Mouse (Mus musculus): ENCODE measurements around the gene G3bp2.

Gene G3bp2

GRCm38 (mm10) chr5:92101601-92102000, 18.1 kb upstream of the G3bp2 start:
- no peak for DNase-seq (ENCODE audit: low read depth, low spot score)

DNA sequence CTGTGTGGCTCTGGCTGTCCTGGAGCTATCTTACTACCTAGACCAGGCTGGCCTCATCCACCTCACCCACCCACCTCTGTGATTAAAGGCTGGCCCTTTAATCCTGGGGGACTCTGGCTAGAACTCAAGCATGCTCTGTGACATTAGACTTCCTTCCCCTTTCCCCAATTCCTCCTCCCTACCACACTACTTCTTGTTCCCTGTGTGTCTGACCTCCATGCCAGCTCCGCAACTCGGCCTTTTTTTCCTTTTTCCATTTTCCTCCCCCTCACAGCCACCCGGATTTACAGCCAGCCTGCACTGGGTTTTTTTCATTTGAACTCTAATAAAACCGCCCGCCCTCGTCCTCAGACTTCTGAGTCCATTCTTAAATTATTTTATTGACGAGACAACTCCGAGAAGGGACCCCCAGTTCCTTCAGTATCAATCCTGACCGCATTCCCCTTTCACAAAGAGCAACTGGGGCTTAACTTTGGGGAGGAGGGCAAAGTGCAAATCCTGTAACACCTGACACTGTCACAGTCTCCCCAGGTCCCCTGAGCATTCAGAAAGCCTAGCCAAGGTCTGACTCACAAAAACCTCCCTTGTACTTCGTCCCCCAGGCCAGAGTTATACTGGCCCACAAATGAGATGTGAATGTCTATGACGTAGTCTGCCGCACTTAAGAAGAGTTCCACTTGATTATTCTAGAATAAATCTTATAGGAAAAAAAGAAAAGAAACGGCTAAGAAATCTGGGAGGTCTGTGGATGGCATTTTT, 15.0 kb upstream of the G3bp2 start:
- no peak for DNase-seq (ENCODE audit: low read depth, low spot score)

- no peak for DNase-seq (ENCODE audit: low read depth, low spot score)
Observed at GRCm38 (mm10) chr5:92097779-92098178, 14.3 kb upstream of the G3bp2 start.

DNA sequence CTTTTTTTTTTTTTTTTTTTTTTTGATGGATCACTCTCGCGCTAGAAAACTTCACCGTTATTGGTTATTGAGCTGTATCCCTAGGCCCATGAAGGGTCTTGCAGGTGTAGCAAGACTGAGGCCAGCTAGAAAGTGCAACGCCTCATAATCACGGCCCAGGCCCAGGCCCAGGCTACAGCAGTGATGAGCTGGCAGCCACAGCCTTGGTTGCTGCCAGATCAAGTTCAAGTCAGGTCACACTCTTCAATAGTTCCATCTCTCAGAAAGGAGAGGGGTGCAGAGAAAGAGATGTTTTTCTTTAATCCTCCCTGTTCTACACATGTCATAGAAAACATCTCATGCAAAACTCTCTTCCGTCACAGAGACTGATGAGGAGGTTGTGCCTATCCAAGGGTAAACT, 13.3 kb upstream of the G3bp2 start:
- no peak for DNase-seq (ENCODE audit: low read depth, low spot score)

GRCm38 (mm10) chr5:92094062-92094415, 10.5 kb upstream of the G3bp2 start:
- DNase-seq (ENCODE audit: low read depth, low spot score): no peak

DNA sequence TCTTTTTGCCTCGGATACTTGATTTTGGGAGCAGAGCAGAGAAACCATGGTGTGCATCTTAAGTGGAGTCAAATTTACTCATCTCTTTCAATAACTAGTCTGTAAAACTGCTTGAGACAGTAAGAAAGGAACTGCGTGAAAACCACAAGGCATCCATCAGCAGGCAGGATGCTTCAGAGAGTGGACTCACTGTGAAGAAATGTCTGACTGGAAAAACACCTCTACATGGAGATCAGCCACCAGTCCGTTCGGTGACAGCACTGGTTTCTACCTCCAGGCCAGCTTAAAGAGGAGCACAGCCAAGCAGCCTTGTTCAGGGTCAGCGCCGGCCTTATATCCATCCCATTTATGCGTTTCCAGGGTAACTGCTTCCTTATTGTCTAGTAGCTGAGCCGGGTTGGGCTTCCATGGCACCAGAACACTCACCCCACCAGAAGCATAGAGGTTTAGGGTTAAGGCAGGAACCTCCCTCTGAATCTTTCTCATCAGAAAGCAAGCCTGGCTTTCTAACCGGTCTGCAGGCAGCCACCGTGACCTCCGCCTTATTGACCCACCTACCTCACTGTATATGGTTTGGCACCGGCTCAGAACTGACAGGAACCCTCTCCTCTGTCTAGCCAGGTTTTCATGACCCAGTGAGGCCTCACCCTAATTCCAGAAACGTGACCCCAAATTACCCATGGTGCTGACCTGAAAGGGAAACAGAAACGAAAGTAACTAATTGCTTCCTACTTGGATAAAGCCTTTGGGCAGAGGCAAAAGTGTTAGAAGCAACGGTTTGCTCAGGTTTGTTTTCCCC, 9.9 kb upstream of the G3bp2 start:
- DNase-seq (ENCODE audit: low read depth, low spot score): no peak

DNA sequence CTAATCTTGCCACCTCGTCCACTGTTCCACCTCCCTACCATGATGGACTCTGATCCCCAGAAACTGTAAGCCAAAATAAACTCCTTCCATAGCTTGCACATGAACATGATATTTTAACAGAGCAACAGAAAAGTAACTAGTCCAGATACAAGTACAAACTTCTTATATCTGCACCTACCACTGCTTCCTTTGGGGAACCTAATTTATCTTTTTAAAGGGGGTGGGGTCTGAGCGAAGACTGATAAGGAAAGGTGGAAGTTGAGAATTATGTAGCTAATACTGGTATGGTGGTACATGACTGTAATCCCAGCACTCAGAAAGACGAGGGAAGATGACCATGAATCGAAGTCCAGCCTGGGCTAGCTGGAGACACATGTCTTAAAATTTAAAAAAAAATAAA, 4.0 kb upstream of the G3bp2 start:
- no peak for DNase-seq (ENCODE audit: low read depth, low spot score)

- no peak for DNase-seq (ENCODE audit: low read depth, low spot score)
Observed at GRCm38 (mm10) chr5:92085821-92086550, 2.5 kb upstream of the G3bp2 start.

DNA sequence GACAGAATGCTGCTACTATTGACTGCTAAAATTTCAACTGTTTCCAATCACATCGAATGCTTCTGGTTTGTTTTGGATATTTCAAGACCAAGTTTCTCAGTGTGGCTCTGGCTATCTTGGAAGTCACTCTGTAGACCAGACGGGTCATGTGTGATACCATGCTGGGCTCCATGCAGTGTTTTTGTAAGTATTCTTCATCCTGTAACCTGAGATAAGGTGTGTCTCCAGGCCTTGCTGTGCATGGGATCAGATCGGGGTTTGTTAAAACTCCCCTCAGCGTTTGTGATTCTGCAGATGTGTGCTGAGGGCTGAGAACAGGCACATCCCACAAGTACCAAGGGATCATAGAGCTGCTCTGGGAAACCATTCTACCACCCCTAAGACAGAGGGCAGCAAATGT, 1.7 kb upstream of the G3bp2 start:
- DNase-seq (ENCODE audit: low read depth, low spot score): no peak

- DNase-seq (ENCODE audit: low read depth, low spot score): peak; percentile 50
Observed at GRCm38 (mm10) chr5:92082821-92083401, 608 bp downstream of the G3bp2 start.

DNA sequence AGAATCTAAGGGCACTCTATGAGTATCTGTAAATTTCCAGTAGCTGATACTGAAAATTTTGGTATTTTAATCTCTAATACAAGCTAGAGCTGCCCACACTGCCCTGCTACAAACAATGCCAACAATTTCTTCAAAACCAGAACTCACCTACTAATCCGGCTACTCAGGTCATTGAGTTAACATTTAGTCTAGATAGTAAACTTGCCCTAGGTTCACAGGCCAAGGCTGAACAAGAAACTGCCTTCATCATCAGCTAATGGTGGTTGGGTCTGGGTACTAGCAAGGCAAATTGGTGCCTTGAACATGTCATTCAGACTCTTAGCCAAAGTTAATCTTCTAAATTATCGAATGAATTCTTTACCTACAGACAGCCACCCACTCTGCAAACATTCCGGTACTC, 2.2 kb downstream of the G3bp2 start:
- no peak for DNase-seq (ENCODE audit: low read depth, low spot score)

GRCm38 (mm10) chr5:92080400-92080799, 3.1 kb downstream of the G3bp2 start:
- DNase-seq (ENCODE audit: low read depth, low spot score): no peak

GRCm38 (mm10) chr5:92079304-92079703, 4.2 kb downstream of the G3bp2 start:
- DNase-seq (ENCODE audit: low read depth, low spot score): peak; percentile 3

- no peak for DNase-seq (ENCODE audit: low read depth, low spot score)
Observed at GRCm38 (mm10) chr5:92078751-92079150, 4.8 kb downstream of the G3bp2 start.

- DNase-seq (ENCODE audit: low read depth, low spot score): no peak
Observed at GRCm38 (mm10) chr5:92076273-92076672, 7.2 kb downstream of the G3bp2 start.

DNA sequence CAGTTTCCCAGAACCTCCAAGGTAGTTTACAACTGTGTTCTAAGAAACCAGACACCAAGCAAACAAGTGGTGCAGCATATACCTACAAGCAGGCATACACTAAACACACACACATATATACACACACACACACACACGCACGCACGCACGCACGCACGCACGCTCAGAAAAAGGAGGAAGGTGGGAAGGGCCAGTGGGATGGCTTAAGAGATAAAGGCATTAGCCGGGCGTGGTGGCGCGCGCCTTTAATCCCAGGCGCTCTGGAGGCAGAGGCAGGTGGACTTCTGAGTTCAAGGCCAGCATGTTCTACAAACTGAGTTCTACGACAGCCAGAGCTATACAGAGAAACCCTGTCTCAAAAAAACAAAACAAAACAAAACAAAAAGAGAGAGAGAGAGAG, 9.5 kb downstream of the G3bp2 start:
- no peak for DNase-seq (ENCODE audit: low read depth, low spot score)

- DNase-seq (ENCODE audit: low read depth, low spot score): no peak
Observed at GRCm38 (mm10) chr5:92063192-92063591, 20.3 kb downstream of the G3bp2 start.

DNA sequence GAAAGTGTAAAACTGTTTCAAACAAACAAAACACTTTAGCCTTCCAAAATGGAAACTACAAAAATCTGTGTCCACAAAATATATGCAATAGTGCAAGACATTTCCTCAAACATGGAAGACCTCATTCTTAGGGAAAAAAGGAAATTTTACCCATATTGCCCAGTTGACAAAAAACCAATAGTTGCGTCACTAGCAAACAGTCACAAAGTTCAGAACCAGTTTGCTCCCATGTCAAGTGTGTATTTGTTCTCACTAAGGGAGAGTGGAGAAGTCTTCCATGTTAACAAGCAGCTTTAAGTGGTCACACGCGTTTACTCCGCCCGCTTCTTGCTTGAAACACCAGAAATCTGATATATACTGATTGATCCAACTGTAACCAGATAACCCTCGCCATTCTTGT, 30.7 kb downstream of the G3bp2 start:
- DNase-seq (ENCODE audit: low read depth, low spot score): no peak

DNA sequence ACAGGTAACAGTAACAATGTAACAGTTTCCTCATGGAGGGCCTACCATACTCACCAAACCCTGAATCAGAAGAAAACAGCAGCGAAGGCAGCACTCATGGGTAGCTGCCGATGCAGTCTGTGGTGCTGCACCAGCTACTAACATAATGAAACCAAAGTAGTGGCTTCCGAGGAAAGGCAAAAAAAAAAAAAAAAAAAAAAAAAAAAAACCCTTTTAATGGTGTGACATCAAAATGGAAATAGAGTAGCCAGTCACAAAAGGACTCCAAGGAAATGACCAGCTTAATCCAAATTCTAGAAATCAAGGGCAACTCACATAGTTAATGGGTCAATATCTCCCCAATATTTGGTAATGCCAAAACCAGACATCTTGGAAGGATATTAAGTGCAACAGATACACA, 33.1 kb downstream of the G3bp2 start:
- DNase-seq (ENCODE audit: low read depth, low spot score): no peak

DNA sequence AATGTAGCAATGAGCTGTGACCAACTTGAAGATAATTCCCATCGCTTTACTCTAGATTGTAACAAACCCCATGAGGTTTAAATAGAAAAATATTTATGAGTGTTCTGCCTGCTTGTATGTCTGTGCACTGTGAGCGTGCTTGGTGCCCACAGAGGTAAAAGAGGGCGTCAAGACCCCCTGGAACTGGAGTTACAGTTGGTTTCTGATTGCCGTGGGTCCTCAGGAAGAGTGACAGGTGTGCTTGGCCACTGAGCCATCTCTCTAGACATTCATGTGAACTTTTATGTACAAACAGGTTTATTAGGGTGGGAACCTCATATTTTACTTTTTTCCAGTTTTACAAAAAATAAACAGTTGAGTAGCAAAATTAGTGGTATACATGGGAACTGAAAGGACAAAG, 39.7 kb downstream of the G3bp2 start, which contains the start of gene Cdkl2:
Gene Cdkl2, minus strand, starts transcription at position 101 of the 400 bp plus-strand sequence.
- no peak for DNase-seq (ENCODE audit: low read depth, low spot score)

DNA sequence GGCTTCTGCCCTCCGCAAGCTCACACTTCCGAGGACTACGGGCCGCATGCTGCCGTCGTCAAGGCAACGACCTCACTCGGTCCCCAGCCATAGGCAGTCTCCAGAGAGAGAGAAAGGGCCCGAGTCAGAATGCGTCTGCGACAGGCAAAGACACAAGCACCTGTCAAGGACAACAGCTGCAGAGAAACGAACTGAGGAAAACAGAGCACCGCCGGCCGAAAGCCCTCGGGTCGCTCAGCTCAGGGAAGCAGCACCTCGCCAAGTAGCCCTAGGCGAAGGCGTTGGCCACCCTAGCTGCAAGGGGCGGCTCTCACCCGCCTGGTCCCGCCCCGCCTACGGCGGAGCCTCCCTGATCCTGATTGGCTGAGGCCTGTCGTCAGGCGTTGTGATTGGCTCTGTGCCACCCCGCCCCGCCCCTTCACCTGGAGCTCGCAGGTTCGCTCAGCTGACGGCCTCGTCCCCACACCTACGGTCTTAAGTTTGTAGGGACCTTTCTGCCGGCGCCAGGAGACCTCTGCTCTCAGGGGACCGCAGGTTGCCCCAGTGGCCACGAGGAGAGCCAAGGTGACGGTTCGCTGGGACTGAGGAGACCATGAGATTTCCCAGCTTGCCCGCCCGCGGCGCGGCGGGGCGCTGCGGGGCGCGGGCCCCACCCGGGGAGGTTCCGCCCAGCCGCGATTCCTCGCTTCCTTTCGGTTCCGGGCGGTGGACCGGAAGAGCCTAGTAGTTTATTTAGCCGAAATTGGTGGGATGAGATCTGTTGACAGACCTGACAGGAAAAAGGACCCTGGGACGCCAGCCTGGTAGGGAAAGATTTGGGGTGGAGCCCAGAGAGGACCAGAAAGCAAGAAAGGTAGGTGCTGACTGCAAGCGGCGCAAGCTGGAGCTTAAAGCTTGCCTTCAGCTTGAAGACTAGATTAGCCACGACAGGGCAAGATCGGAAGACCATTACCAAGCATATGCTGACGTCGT, 40.9 kb downstream of the G3bp2 start:
- DNase-seq (ENCODE audit: low read depth, low spot score): peak; percentile 83

Measured in retina, postnatal 7 days (tissue).